Mouse (Mus musculus) C2C12 (cell line): Measurements from ENCODE around the gene Hagh. TPM values are rescaled to one million over a fixed set of nuclear protein-coding genes. Genes with fewer than 3 reads are reported as not detected.

ENCODE experiments used
- H3K27me3 ChIP-seq: one replicate; pipeline ENCODE4 v1.6.1; 2011; ENCODE audit not compliant: control insufficient read depth, insufficient read depth, insufficient read length
- H3K36me3 ChIP-seq: one replicate; pipeline ENCODE4 v1.6.1; 2011; ENCODE audit not compliant: control insufficient read depth, insufficient read depth
- H3K4me3 ChIP-seq: one replicate; pipeline ENCODE4 v1.5.1; 2011; ENCODE audit warnings: mild to moderate bottlenecking, control low read depth; ENCODE audit not compliant: poor library complexity, insufficient read depth, severe bottlenecking
- H3K79me2 ChIP-seq: one replicate; pipeline ENCODE4 v1.6.1; 2011; ENCODE audit not compliant: control insufficient read depth, insufficient read depth
- H3K79me3 ChIP-seq: one replicate; pipeline ENCODE4 v1.6.1; 2011; ENCODE audit warnings: low read depth, control low read depth
- H3ac ChIP-seq: one replicate; pipeline ENCODE3; 2011; ENCODE audit warnings: low read depth; ENCODE audit not compliant: control insufficient read depth, insufficient read length
- CEBPB ChIP-seq: IDR thresholded peaks from one replicate; pipeline ENCODE4 v1.6.1; 2011; ENCODE audit warnings: low read depth, mild to moderate bottlenecking, control low read depth, moderate library complexity
- CTCF ChIP-seq: IDR thresholded peaks from one replicate; pipeline ENCODE4 v1.5.1; 2011; ENCODE audit not compliant: control insufficient read depth, insufficient read depth, insufficient read length
- FOSL1 ChIP-seq: IDR thresholded peaks from one replicate; pipeline ENCODE4 v1.8.0; 2011; ENCODE audit warnings: mild to moderate bottlenecking, low read length; ENCODE audit not compliant: poor library complexity, insufficient read depth, severe bottlenecking
- MAX ChIP-seq: IDR thresholded peaks from one replicate; pipeline ENCODE4 v1.6.1; 2011; ENCODE audit warnings: mild to moderate bottlenecking, control low read depth
- MYOD1 ChIP-seq: IDR thresholded peaks from one replicate; pipeline ENCODE4 v1.6.1; 2011; ENCODE audit warnings: low read depth; ENCODE audit not compliant: control insufficient read depth, insufficient read length
- MYOG ChIP-seq: IDR thresholded peaks from one replicate; pipeline ENCODE4 v1.6.1; 2011; ENCODE audit not compliant: control insufficient read depth, insufficient read length; ENCODE audit errors: extremely low read depth
- USF1 ChIP-seq: IDR thresholded peaks from one replicate; pipeline ENCODE4 v1.6.1; 2011; ENCODE audit warnings: low read depth, mild to moderate bottlenecking, control low read depth, moderate library complexity
- polyA plus RNA-seq: library from polyadenylated mRNA; unstranded; fragments of >200 nt; fragmentation: generic; extraction: Trizol; gene quantifications from one replicate; pipeline ENCODE4 v1.2.1, GENCODE M21; 2012; ENCODE audit warnings: missing spikeins

Gene Hagh
- polyA plus RNA-seq, 1 experiment = 30.4 TPM

DNA sequence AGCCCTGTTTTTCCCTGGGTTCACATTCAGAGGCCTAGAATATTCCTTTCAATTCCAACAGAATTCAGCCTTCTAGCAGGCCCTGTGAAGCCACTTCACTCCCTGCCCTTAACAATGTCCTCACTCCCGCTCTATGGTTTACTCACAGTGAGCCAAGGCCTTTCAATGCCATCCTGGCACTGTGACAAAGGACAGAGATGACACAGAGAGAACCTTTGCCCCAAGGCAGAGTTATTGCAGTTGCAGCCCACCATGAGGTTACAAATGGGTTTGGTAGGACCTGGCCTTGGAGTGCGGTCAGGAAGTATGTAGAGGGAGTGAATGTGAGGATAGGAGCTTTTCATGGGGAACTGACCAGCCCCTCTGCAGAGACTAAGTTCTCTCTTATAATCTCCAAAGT, 67.6 kb downstream of the Hagh start:
- Histone ChIP-seq H3ac (no peak overlapping the region), H3K79me3 (no peaks in the 10 kb centered on the region), H3K36me3 (peaks cover 85% of the 10 kb centered on the region), H3K27me3 (no peaks in the 10 kb centered on the region), H3K4me3 (no peak overlapping the region), H3K79me2 (no peaks in the 10 kb centered on the region)
- TF ChIP-seq USF1 (no peak), FOSL1 (no peak), MYOG (no peak), MYOD1 (no peak), CTCF (no peak), MAX (no peak), CEBPB (no peak)

GRCm38 (mm10) chr17:24913984-24914383, 74.0 kb downstream of the Hagh start:
- Histone ChIP-seq H3K27me3 (no peaks in the 10 kb centered on the region), H3K79me3 (no peaks in the 10 kb centered on the region), H3K36me3 (peaks cover 79% of the 10 kb centered on the region), H3K79me2 (no peaks in the 10 kb centered on the region), H3ac (no peak overlapping the region), H3K4me3 (no peak overlapping the region)
- no peak for TF ChIP-seq MYOD1
- no peak for TF ChIP-seq CTCF
- TF ChIP-seq USF1 = no peak
- no peak for TF ChIP-seq MAX
- no peak for TF ChIP-seq FOSL1
- TF ChIP-seq CEBPB = no peak
- no peak for TF ChIP-seq MYOG

Other genes with a start within 250 kb of the Hagh start
- gene Tsc2, start 207.5 kb upstream of the Hagh start, polyA plus RNA-seq = 33.3 TPM
- gene Nthl1, start 207.5 kb upstream of the Hagh start, polyA plus RNA-seq = 12.6 TPM
- gene Slc9a3r2, start 189.8 kb upstream of the Hagh start, polyA plus RNA-seq = 10.0 TPM
- 0.42 TPM for gene Npw, start 181.7 kb upstream of the Hagh start, polyA plus RNA-seq
- gene Zfp598, start 170.5 kb upstream of the Hagh start, polyA plus RNA-seq = 34.6 TPM
- 0.61 TPM for gene Syngr3, start 150.2 kb upstream of the Hagh start, polyA plus RNA-seq
- 62.8 TPM for gene Gfer, start 144.0 kb upstream of the Hagh start, polyA plus RNA-seq
- gene Noxo1, start 143.9 kb upstream of the Hagh start, polyA plus RNA-seq = 0.34 TPM
- gene Tbl3, start 132.5 kb upstream of the Hagh start, polyA plus RNA-seq = 83.8 TPM
- 1.8 TPM for gene Rnf151, start 122.1 kb upstream of the Hagh start, polyA plus RNA-seq
- 381 TPM for gene Rps2, start 122.0 kb upstream of the Hagh start, polyA plus RNA-seq
- 343 TPM for gene Ndufb10, start 115.7 kb upstream of the Hagh start, polyA plus RNA-seq
- gene Rpl3l, start 112.3 kb upstream of the Hagh start, polyA plus RNA-seq = 0.06 TPM
- 57.8 TPM for gene Msrb1, start 103.5 kb upstream of the Hagh start, polyA plus RNA-seq
- gene Hs3st6, start 87.2 kb upstream of the Hagh start, polyA plus RNA-seq = not detected
- gene Meiob, start 35.9 kb upstream of the Hagh start, polyA plus RNA-seq = not detected
- 5.5 TPM for gene Fahd1, start 10.2 kb downstream of the Hagh start, polyA plus RNA-seq
- 0.06 TPM for gene Igfals, start 25.9 kb downstream of the Hagh start, polyA plus RNA-seq
- gene Nubp2, start 46.2 kb downstream of the Hagh start, polyA plus RNA-seq = 66.5 TPM
- 37.0 TPM for gene Spsb3, start 46.5 kb downstream of the Hagh start, polyA plus RNA-seq
- 11.2 TPM for gene Eme2, start 54.9 kb downstream of the Hagh start, polyA plus RNA-seq
- 107 TPM for gene Mrps34, start 55.0 kb downstream of the Hagh start, polyA plus RNA-seq
- 19.8 TPM for gene Nme3, start 56.4 kb downstream of the Hagh start, polyA plus RNA-seq
- 17.7 TPM for gene Mapk8ip3, start 96.8 kb downstream of the Hagh start, polyA plus RNA-seq
- gene Jpt2, start 120.5 kb downstream of the Hagh start, polyA plus RNA-seq = 57.4 TPM
- 4.3 TPM for gene Cramp1l, start 175.6 kb downstream of the Hagh start, polyA plus RNA-seq
- gene Ift140, start 175.9 kb downstream of the Hagh start, polyA plus RNA-seq = 7.5 TPM
- 0.37 TPM for gene Tmem204, start 243.4 kb downstream of the Hagh start, polyA plus RNA-seq